Mouse (Mus musculus) stomach, postnatal 0 days (tissue): ENCODE results near the gene Serf2.

Experiments used
- CTCF ChIP-seq: IDR thresholded peaks from 2 replicates; pipeline ENCODE4 v1.5.1; 2016; ENCODE audit warnings: antibody characterized with exemption, low read depth, mild to moderate bottlenecking, moderate library complexity
- EP300 ChIP-seq: optimal IDR thresholded peaks from 2 replicates; pipeline ENCODE3; 2016; ENCODE audit warnings: antibody characterized with exemption

DNA sequence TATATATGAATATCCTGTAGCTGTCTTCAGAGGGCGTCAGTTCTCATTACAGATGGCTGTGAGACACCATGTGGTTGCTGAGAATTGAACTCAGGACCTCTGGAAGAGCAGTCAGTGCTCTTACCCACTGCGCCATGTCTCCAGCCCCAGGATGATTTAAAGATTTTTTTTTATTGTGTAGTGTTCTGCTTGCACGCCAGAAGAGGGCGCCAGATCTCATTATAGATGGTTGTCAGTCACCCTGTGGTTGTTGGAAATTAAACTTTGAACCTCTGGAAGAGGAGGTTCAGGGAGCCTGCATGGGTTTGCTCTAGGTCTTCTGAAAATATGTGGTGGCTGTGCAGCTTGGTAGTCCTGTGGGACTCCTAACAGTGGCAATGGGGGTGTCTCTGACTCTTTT lies 40.8 kb upstream of the Serf2 start:
- TF ChIP-seq CTCF (peak; percentile 67), EP300 (no peak)
